Mouse (Mus musculus): ENCODE data around the gene Dennd5a.
"Not testable (repeated sequence)": the region's sequence is repeated elsewhere in the genome, so short reads cannot be mapped to it uniquely, and the experiment has no call there.

Gene Dennd5a

GRCm38 (mm10) chr7:109959716-109960612 lies at the start of gene Dennd5a:
Dennd5a (minus strand) TSS chr7:109960470.
- DNase-seq (ENCODE audit: low read depth, low spot score), result peak; percentile 65

- DNase-seq (ENCODE audit: low read depth, low spot score), result no peak
Observed at GRCm38 (mm10) chr7:110009084-110009483, 48.8 kb upstream of the Dennd5a start.

DNA sequence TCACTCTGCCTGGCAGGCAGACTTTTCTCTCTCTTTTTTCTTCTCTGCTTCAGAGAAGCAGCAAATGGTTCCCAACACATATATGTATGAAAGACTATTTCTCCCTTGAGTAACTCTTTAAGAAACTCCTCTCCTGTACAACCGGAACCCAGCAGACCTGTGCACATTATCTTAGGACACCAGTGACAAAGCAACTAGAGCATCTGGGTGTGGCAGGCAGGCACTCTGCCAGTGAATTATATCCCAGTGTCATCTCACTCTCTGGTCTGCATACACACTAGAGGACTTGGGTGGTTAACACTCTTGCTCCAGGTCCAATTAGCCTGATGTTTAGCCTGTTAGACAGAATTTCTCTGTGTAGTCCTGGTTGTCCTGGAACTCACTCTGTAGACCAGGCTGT lies 48.2 kb upstream of the Dennd5a start:
- no peak for DNase-seq (ENCODE audit: low read depth, low spot score)

DNA sequence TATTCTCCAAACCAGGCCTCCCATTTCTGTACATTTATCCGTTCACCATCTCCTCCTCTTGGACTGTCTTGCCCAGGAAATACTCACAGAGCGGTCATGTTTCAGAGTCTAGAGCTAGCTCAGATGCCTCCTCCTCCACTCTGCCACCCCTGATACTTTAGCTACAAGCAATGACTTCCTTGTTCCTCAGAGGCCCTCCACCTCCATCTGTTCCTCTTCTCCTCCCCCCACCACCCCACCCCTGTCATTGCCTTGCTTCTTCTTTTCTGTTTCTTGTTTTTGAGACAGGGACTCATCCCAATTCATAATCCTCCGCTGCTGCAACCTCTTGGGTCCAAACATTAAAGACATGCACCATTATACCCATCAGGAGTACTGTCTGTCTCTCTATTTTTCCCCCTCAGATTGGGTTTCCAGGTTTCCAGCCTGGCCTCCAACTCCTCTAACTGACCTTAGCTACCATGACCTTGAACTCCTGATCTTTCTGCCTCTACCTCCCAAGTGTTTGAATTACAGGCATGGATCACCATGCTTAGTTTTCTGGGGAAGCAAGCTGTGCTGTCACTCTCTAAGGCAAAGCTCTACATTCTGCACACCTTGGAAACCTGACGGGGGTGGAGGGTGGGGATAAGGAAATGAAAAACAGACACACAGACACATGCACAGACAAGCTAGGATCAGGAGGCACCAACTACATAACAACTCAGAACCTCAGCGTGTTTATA lies 46.4 kb upstream of the Dennd5a start:
- DNase-seq (ENCODE audit: low read depth, low spot score), result no peak

DNA sequence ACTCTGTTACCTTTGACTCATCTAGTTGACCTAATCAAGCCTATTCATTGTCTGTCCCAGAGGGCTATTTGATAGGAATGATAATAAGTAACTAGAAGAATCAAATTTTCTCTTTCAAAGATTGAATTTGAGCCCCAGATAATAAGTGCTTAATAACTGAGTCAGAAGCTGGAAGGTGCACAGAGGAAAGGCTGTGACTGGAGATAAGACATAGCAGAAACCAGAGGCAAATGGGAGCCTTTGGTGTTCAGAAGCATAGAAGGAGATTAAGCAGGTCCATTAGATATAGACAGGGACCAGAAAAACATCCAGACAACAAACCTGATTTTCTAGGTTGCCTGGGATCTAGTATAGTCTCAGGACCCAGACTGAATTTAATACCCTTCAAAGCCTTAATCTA lies 45.7 kb upstream of the Dennd5a start:
- no peak for DNase-seq (ENCODE audit: low read depth, low spot score)

DNA sequence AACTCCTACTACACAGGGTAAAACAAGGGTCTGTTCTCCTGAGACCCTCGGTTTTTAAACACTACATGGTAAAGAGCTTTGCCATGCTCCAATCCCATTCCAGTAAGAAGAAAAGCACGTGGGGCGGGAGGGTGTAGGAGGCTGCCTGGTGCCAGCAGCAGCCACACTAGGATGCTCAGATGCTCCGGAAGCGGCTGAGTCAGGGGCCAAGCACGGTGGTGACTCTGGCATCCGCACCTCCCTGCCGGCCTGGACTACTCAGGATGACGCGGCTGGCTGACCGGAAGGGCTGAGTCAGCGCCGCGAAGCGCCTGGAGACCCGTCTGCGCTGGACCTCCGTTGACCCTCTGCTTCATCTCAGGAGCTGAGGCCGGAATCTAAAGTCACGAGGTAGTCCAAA lies 42.7 kb upstream of the Dennd5a start:
- DNase-seq (ENCODE audit: low read depth, low spot score), result no peak

DNA sequence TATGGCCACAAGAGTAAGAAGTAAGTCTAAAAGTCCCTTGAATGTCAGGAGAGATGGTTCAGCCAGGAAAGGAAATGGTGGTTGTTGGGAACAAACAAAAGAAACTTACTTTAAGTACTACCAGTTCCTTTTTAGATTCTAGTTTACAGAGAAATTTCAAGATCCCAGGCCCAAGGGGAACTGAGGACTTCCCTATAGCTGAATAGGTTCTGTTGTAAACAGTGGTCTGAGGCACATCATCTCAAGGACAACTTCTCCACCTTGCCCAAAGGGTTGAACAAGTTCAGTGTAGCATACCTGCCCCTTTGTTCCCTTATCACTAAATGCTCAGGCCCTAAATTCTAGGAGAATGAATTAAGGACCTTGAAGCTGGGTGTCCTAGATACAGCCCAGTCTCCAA lies 41.8 kb upstream of the Dennd5a start:
- DNase-seq (ENCODE audit: low read depth, low spot score), result no peak

- DNase-seq (ENCODE audit: low read depth, low spot score), result no peak
Observed at GRCm38 (mm10) chr7:109998388-109998787, 38.1 kb upstream of the Dennd5a start.

GRCm38 (mm10) chr7:109993157-109993959 lies 33.1 kb upstream of the Dennd5a start:
- peak; percentile 57 for DNase-seq (ENCODE audit: low read depth, low spot score)

DNA sequence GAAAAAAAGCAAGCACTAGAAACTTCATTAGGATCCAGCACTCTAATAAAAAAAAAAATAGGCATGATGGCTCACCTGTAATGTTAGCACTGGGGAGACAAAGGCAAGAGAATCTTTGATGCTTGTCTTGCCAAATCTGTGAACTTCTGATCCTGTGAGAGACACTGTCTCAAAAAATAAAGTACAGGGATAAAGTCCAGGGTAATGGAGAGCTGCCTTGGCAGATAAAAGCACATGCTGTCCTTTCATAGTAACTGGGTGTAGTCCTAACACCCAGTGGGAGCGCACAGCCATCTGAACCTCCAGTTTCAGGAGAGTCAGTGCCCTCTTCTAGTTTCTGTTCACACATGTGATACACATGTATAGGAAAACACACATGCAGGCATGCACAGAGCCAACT lies 31.0 kb upstream of the Dennd5a start:
- no peak for DNase-seq (ENCODE audit: low read depth, low spot score)

- not testable (repeated sequence) for DNase-seq (ENCODE audit: low read depth, low spot score)
Observed at GRCm38 (mm10) chr7:109986775-109987174, 26.5 kb upstream of the Dennd5a start, which contains the start of gene Tmem41b. Tmem41b (minus strand) TSS chr7:109986929.

- peak; percentile 98 for DNase-seq (ENCODE audit: low read depth, low spot score)
Observed at GRCm38 (mm10) chr7:109986133-109986669, 25.9 kb upstream of the Dennd5a start.

GRCm38 (mm10) chr7:109985661-109986132 lies 25.4 kb upstream of the Dennd5a start:
- DNase-seq (ENCODE audit: low read depth, low spot score), result no peak

DNA sequence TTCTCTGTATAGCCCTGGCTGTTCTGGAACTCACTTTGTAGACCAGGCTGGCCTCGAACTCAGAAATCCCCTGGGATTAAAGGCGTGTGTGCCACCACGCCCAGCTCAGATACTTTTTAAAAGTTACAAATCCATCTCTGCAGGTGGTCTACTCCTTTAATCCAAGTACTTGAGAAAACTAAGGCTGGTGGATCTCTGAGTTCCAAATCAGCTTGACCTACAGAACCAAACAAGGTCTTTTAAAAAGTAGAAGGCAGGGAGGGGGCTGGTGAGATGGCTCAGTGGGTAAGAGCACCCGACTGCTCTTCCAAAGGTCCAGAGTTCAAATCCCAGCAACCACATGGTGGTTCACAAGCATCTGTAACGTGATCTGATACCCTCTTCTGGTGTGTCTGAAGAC lies 24.3 kb upstream of the Dennd5a start:
- not testable (repeated sequence) for DNase-seq (ENCODE audit: low read depth, low spot score)

DNA sequence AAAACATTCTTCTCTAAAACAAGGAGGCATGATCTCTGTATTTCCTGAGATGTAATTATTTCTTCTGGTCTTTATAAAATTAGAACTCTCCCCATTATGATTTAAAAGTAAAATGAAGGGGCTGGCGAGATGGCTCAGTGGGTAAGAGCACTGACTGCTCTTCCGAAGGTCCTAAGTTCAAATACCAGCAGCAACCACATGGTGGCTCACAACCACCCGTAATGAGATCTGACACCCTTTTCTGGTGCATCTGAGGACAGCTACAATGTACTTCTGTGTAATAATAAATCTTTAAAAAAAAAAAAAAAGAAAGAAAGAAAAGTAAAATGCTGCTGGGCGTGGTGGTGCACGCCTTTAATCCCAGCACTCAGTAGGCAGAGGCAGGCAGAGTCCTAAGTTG lies 16.9 kb upstream of the Dennd5a start:
- not testable (repeated sequence) for DNase-seq (ENCODE audit: low read depth, low spot score)

- DNase-seq (ENCODE audit: low read depth, low spot score), result no peak
Observed at GRCm38 (mm10) chr7:109975966-109976715, 15.9 kb upstream of the Dennd5a start.

DNA sequence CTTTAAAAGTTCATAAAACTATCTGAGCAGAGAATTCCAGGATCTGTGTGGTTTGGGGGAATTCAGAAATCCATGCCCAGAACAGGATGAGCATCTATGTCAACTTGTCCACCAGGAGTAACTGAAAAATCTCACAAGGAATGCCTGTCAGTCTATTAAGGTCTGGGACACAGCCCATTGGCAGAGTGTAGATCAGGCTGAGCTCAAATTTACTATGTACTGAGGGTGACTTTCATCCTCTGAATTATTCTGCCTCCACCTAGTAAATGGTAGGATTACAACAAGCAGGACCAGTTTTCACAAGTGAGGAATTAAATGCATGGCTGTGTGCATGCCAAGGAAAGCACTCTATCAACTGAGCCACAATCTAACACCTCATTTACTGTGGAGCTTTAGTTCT lies 9.3 kb upstream of the Dennd5a start:
- DNase-seq (ENCODE audit: low read depth, low spot score), result no peak

GRCm38 (mm10) chr7:109968924-109969450 lies 8.7 kb upstream of the Dennd5a start:
- no peak for DNase-seq (ENCODE audit: low read depth, low spot score)

DNA sequence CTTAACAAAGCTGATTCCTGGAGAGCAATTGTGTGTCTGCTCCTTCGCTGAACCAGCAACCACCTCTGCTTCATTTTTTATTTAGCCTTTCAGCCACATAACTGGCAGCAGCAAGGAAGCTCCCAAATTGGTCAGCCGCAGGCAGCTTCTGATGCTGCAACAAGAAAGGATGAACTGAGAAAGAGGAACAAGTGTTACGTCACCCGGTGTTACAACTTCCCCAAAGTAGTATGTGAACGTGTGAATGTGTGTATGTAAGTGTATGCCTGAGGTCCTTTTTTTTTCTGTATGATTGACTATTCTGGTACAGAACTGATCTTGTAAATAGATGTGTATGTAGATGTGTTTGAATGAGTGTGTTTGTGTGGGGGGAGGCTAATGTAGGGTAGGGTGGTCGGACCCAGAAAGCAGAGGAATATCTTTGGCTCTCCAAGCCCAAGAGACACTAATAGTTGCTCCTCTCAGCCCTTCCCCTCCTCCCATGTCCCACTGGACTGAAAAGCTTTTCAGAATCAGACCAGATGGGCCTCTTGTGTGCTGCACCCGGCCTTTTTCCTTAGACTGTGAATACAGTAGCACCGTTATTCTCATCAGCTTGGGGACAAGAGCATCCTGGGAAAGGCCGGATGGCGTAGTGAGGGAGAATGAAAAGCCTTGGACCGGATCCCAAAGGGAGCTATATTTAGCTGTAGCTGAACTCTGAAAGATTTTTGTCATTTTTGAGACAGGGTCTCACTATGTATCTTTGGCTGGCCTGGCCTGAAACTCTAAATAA lies 7.7 kb upstream of the Dennd5a start:
- no peak for DNase-seq (ENCODE audit: low read depth, low spot score)

- DNase-seq (ENCODE audit: low read depth, low spot score), result no peak
Observed at GRCm38 (mm10) chr7:109965658-109966057, 5.4 kb upstream of the Dennd5a start.
